Mouse (Mus musculus) heart, postnatal 14 days (tissue): ENCODE measurements around the gene Hoxa10. TPM values are rescaled to one million over a fixed set of nuclear protein-coding genes. Genes with fewer than 3 reads are reported as not detected.

ENCODE experiments used
- DNase-seq, 2 experiments: peaks; one replicate each; pipeline ENCODE4 v3.0.0; 2021 to 2022
- intact Hi-C: fragments of 180-260 bp; cut with DNase I; formaldehyde crosslinking; loops from one replicate; pipeline ENCODE4 v1.15.1; 2025
- total RNA-seq, 2 experiments: library from RNA; stranded (reverse); gene quantifications; 2 replicates each; pipeline ENCODE4 v1.2.3; 2021

Gene Hoxa10
- total RNA-seq, 2 experiments from 2014 or later: not detected

GRCm38 (mm10) chr6:52264106-52264790 is 23.6 kb upstream of the Hoxa10 start:
- intact Hi-C loops: no loop called here
- DNase-seq: no peak

GRCm38 (mm10) chr6:52263321-52263585 is 22.6 kb upstream of the Hoxa10 start:
- DNase-seq: no peak
- intact Hi-C loops: no loop called here

GRCm38 (mm10) chr6:52262463-52263320 is 22.0 kb upstream of the Hoxa10 start:
- intact Hi-C loops: no loop called here

GRCm38 (mm10) chr6:52261751-52262462 is 21.3 kb upstream of the Hoxa10 start:
- no peak for DNase-seq
- intact Hi-C loops: no loop called here

More at GRCm38 (mm10) chr6:52262463-52263320, 22.0 kb upstream of the Hoxa10 start:
- DNase-seq: no peak

GRCm38 (mm10) chr6:52260654-52261575 is 20.3 kb upstream of the Hoxa10 start, which contains the start of gene Hoxa13:
Hoxa13 (minus strand) TSS chr6:52260880.
- no peak for DNase-seq
- intact Hi-C loops: no loop called here

- intact Hi-C loops: loop anchor here (5.0 kb wide), 4 partner anchors 707 to 1083 kb away; no protein-coding TSS in a partner anchor
- no peak for DNase-seq
Observed at GRCm38 (mm10) chr6:52259811-52260261, 19.2 kb upstream of the Hoxa10 start.

- intact Hi-C loops: loop anchor here (5.0 kb wide), 4 partner anchors 708 to 1082 kb away; no protein-coding TSS in a partner anchor
- no peak for DNase-seq
Observed at GRCm38 (mm10) chr6:52259081-52259790, 18.6 kb upstream of the Hoxa10 start.

GRCm38 (mm10) chr6:52256956-52257355 is 16.3 kb upstream of the Hoxa10 start:
- peak; percentile 85 to 90 for DNase-seq
- intact Hi-C loops: loop anchor here (1.0 to 5.0 kb wide), 7 partner anchors 467 to 1080 kb away; no protein-coding TSS in a partner anchor

GRCm38 (mm10) chr6:52253511-52254500 is 13.2 kb upstream of the Hoxa10 start:
- DNase-seq: no peak
- intact Hi-C loops: no loop called here

GRCm38 (mm10) chr6:52252775-52253376 is 12.2 kb upstream of the Hoxa10 start:
- DNase-seq: no peak
- intact Hi-C loops: no loop called here

- DNase-seq: no peak
Observed at GRCm38 (mm10) chr6:52252016-52252774, 11.5 kb upstream of the Hoxa10 start.

GRCm38 (mm10) chr6:52251177-52251879 is 10.7 kb upstream of the Hoxa10 start:
- intact Hi-C loops: no loop called here
- no peak for DNase-seq

More at GRCm38 (mm10) chr6:52252016-52252774, 11.5 kb upstream of the Hoxa10 start:
- intact Hi-C loops: no loop called here

GRCm38 (mm10) chr6:52249826-52250225 is 9.2 kb upstream of the Hoxa10 start:
- intact Hi-C loops: no loop called here
- no peak for DNase-seq

GRCm38 (mm10) chr6:52249415-52249738 is 8.7 kb upstream of the Hoxa10 start:
- intact Hi-C loops: no loop called here
- no peak for DNase-seq

- intact Hi-C loops: no loop called here
- no peak for DNase-seq
Observed at GRCm38 (mm10) chr6:52248638-52249414, 8.2 kb upstream of the Hoxa10 start.
